Mouse (Mus musculus): ENCODE measurements around the gene Fubp3. TPM values are rescaled to one million over a fixed set of nuclear protein-coding genes. Genes with fewer than 3 reads are reported as not detected.

Gene Fubp3
- polyA plus RNA-seq (2014; fragmentation: Nextera tagmentation; extraction: Ambion mirVana): 86.2 and 89.5 TPM in 2 replicates

GRCm38 (mm10) chr2:31572051-31572914, at the start of gene Fubp3:
TSS of gene Fubp3 (plus strand) at chr2:31572651.
- peak within 1 kb of the TSS; percentile 95 for H3K9ac ChIP-seq
- under 1% methylated on average over 51 of the region's 51 CpGs for WGBS
- peak within 1 kb of the TSS; percentile 86 for H3K27ac ChIP-seq (ENCODE audit: low read depth)
- peak within 1 kb of the TSS; percentile 98 for H3K4me3 ChIP-seq (ENCODE audit: low read depth, low read length)
- TF ChIP-seq CTCF (IDR thresholded peaks at IDR 0.05; ENCODE audit: low read depth): no peak
- ATAC-seq (ENCODE audit: insufficient read depth): peak; percentile 97
- peak within 1 kb of the TSS; percentile 81 for H3K4me2 ChIP-seq
- H3K36me3 ChIP-seq (ENCODE audit: insufficient read depth): 0 out of 2 replicates have a peak, but pooled peaks cover 12% of the 10 kb centered on the region
- no peaks in the 10 kb centered on the region for H3K27me3 ChIP-seq (ENCODE audit: insufficient read depth, low read length)
- DNase-seq: peak; percentile 95
- peaks cover 10% of the 10 kb centered on the region for H3K4me1 ChIP-seq (ENCODE audit: insufficient read depth)
- H3K9me3 ChIP-seq (ENCODE audit: low read depth, low read length): no peaks in the 10 kb centered on the region

DNA sequence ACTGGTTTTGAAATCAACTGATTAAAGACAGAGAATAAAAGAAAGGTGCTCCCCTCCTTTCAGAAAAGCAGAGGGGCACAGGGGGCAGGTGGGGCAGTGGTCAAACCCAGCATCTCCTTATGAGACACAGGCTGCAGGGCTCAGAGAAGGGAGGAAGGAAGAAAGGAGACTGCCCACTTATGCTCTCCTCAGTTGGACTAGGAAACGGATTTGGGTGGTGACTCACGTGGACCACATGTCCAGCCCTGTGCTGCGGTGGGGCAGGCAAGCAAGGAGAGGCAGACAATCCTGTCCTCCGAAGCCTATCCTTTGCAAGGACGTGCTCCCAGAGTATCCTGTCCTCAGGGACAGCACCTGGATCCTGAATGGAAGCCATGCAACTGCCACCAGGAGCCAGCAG, 47.8 kb upstream of the Fubp3 start:
- Histone ChIP-seq H3K4me2 (no peak overlapping the region), H3K9me3 (ENCODE audit: low read depth, low read length) (no peaks in the 10 kb centered on the region), H3K27me3 (ENCODE audit: insufficient read depth, low read length) (no peaks in the 10 kb centered on the region), H3K36me3 (ENCODE audit: insufficient read depth) (no peaks in the 10 kb centered on the region), H3K27ac (ENCODE audit: low read depth) (no peak overlapping the region), H3K4me3 (ENCODE audit: low read depth, low read length) (no peak overlapping the region), H3K4me1 (ENCODE audit: insufficient read depth) (no peaks in the 10 kb centered on the region), H3K9ac (no peak overlapping the region)
- ATAC-seq (ENCODE audit: insufficient read depth) (no peak), DNase-seq (no peak)
- 73% methylated on average over 5 of the region's 5 CpGs for WGBS
- no peak for TF ChIP-seq CTCF (IDR thresholded peaks at IDR 0.05; ENCODE audit: low read depth)

DNA sequence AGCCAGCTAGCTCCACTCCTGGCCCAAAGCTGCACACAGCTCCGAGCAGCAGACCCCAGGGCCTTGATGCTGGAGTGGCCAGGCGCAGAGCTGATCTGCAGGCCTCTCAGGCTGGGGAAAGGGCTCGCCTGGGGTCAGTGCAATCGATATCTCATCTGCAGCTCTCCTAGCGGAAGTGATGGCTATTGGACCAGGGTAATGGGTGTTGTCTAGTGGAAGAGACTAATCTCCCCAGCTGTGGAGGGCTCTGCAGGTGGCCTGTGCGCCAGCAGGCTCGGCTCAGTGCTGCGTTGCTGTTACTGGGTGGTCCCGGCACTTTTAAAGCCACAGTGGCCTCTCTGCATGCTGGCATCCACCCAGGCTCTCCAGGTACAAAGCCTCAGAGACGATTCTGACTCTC, 46.7 kb upstream of the Fubp3 start:
- no peak overlapping the region for H3K4me2 ChIP-seq
- H3K27ac ChIP-seq (ENCODE audit: low read depth): no peak overlapping the region
- DNase-seq: no peak
- H3K4me1 ChIP-seq (ENCODE audit: insufficient read depth): no peaks in the 10 kb centered on the region
- no peaks in the 10 kb centered on the region for H3K27me3 ChIP-seq (ENCODE audit: insufficient read depth, low read length)
- H3K9ac ChIP-seq: no peak overlapping the region
- no peak for TF ChIP-seq CTCF (IDR thresholded peaks at IDR 0.05; ENCODE audit: low read depth)
- WGBS: 30% methylated on average over 10 of the region's 10 CpGs
- H3K36me3 ChIP-seq (ENCODE audit: insufficient read depth): no peaks in the 10 kb centered on the region
- no peak overlapping the region for H3K4me3 ChIP-seq (ENCODE audit: low read depth, low read length)
- no peak for ATAC-seq (ENCODE audit: insufficient read depth)
- no peaks in the 10 kb centered on the region for H3K9me3 ChIP-seq (ENCODE audit: low read depth, low read length)

DNA sequence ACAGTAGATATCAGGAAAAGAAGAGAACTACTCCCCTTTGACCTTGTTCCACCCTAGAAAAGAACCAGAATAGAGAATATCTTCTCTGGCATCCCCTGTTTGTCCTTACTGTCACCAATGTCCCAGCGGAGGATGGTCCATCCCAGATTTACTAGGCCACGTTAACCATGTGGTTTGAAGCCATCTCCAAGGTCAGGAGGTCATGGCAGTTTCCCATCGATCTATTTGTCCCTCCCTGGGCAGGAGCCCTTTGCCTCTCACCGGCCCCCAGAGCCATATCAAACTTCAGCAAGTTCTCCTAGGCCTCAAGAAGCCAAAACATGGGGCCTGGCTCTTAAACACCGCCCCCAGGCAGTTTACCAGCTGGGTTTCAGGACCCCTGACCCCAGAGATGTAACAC, 42.2 kb upstream of the Fubp3 start:
- H3K4me2 ChIP-seq: no peak overlapping the region
- ATAC-seq (ENCODE audit: insufficient read depth) (no peak), DNase-seq (no peak)
- no peaks in the 10 kb centered on the region for H3K9me3 ChIP-seq (ENCODE audit: low read depth, low read length)
- no peak for TF ChIP-seq CTCF (IDR thresholded peaks at IDR 0.05; ENCODE audit: low read depth)
- no peaks in the 10 kb centered on the region for H3K27me3 ChIP-seq (ENCODE audit: insufficient read depth, low read length)
- H3K36me3 ChIP-seq (ENCODE audit: insufficient read depth): no peaks in the 10 kb centered on the region
- no peak overlapping the region for H3K4me3 ChIP-seq (ENCODE audit: low read depth, low read length)
- no peak overlapping the region for H3K9ac ChIP-seq
- H3K4me1 ChIP-seq (ENCODE audit: insufficient read depth): no peaks in the 10 kb centered on the region
- no peak overlapping the region for H3K27ac ChIP-seq (ENCODE audit: low read depth)
- WGBS: 47% methylated on average over 5 of the region's 5 CpGs

- Histone ChIP-seq H3K4me1 (ENCODE audit: insufficient read depth) (no peaks in the 10 kb centered on the region), H3K4me2 (no peak overlapping the region), H3K27me3 (ENCODE audit: insufficient read depth, low read length) (no peaks in the 10 kb centered on the region), H3K9me3 (ENCODE audit: low read depth, low read length) (no peaks in the 10 kb centered on the region), H3K27ac (ENCODE audit: low read depth) (no peak overlapping the region), H3K4me3 (ENCODE audit: low read depth, low read length) (no peak overlapping the region), H3K9ac (no peak overlapping the region), H3K36me3 (ENCODE audit: insufficient read depth) (no peaks in the 10 kb centered on the region)
- ATAC-seq (ENCODE audit: insufficient read depth): peak; percentile 49; the same call in 1 of the 2 replicates
- DNase-seq: peak; percentile 57
- 43% methylated on average over 5 of the region's 5 CpGs for WGBS
- TF ChIP-seq CTCF (IDR thresholded peaks at IDR 0.05; ENCODE audit: low read depth): no peak
Observed at GRCm38 (mm10) chr2:31537054-31537453, 35.4 kb upstream of the Fubp3 start.

GRCm38 (mm10) chr2:31538745-31539144, 33.7 kb upstream of the Fubp3 start:
- Histone ChIP-seq H3K4me1 (ENCODE audit: insufficient read depth) (no peaks in the 10 kb centered on the region), H3K4me3 (ENCODE audit: low read depth, low read length) (no peak overlapping the region), H3K9ac (no peak overlapping the region), H3K4me2 (no peak overlapping the region), H3K9me3 (ENCODE audit: low read depth, low read length) (no peaks in the 10 kb centered on the region), H3K27ac (ENCODE audit: low read depth) (no peak overlapping the region), H3K36me3 (ENCODE audit: insufficient read depth) (no peaks in the 10 kb centered on the region), H3K27me3 (ENCODE audit: insufficient read depth, low read length) (no peaks in the 10 kb centered on the region)
- ATAC-seq (ENCODE audit: insufficient read depth) (no peak), DNase-seq (no peak)
- no peak for TF ChIP-seq CTCF (IDR thresholded peaks at IDR 0.05; ENCODE audit: low read depth)
- WGBS: 48% methylated on average over 5 of the region's 5 CpGs

DNA sequence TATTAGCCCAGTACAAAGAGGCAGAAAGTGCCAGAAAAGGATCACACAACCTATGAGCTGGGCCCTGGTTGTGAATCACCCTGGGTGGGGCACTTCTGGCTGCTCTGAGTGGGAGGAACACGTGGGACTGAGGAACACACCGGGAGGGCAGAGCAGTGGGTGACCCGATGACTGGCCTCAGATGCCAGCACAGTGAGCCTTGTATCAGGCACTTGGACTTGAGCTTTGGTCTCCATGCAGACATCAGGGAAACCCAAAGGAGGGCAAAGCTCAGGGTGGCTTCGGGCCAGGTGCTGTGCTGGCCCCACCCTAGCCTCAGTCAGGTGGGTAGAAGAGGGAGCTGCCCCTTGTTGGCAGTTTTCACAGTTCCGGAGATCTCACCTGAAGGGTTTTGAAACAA, 30.9 kb upstream of the Fubp3 start:
- Histone ChIP-seq H3K27me3 (ENCODE audit: insufficient read depth, low read length) (no peaks in the 10 kb centered on the region), H3K4me3 (ENCODE audit: low read depth, low read length) (no peak overlapping the region), H3K4me2 (no peak overlapping the region), H3K27ac (ENCODE audit: low read depth) (no peak overlapping the region), H3K4me1 (ENCODE audit: insufficient read depth) (no peaks in the 10 kb centered on the region), H3K36me3 (ENCODE audit: insufficient read depth) (no peaks in the 10 kb centered on the region), H3K9ac (no peak overlapping the region), H3K9me3 (ENCODE audit: low read depth, low read length) (no peaks in the 10 kb centered on the region)
- ATAC-seq (ENCODE audit: insufficient read depth) (no peak), DNase-seq (no peak)
- 84% methylated on average over 5 of the region's 5 CpGs for WGBS
- TF ChIP-seq CTCF (IDR thresholded peaks at IDR 0.05; ENCODE audit: low read depth): no peak

All from lung, embryonic 14.5 days (tissue).